Comparison of ENCODE assay signal across 17 mouse cellular contexts in the genomic region with DNA sequence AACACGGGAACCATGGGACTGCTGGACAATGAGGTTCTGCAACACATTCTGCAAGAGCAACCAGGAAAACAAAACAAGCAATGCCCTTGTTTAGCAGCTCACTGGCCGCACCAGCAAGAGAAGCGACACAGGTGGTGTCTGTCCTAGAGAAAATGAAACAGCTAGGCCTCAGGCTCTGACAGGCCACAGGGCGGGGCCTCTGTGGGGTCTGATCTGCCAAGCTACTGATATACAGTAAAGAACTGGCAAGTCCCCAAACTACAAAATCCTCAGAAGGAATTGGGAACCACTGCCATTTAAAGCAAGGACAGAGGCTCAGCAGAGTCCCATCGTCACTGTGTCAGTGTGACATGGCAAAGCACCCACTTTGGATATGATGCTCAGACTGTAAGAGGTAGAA. TPM values are rescaled to one million over a fixed set of nuclear protein-coding genes. Genes with fewer than 3 reads are reported as not detected.
DNase-seq lines count a peak whose midpoint lies in the region; ATAC-seq and TF ChIP-seq lines count a peak whose summit lies in the region.
"Had no signal": no experiment of that assay in that cellular context is flagged by ENCODE, and none has a peak within 500 bp of the region (broad histone marks: within the 10 kb centered on the region; RNA-seq: fewer than 3 reads in every experiment).

No protein-coding gene starts in this region.

- peak; percentile 30 for DNase-seq in kidney, postnatal 10 days
- peak; percentile 78 for DNase-seq in MEL (ENCODE audit: low read depth, low spot score)
- DNase-seq in spleen, postnatal 10 days (ENCODE audit: low spot score in 2 of 2) = peak; percentile 28 to 55
- no peak for DNase-seq in urinary bladder, adult 2 months (ENCODE audit: low spot score)
- DNase-seq in forebrain, embryonic 10.5 days (ENCODE audit: extremely low spot score, low spot score) = no peak
- no peak for DNase-seq in frontal cortex, postnatal 14 days (ENCODE audit: low spot score in 2 of 2)
- DNase-seq: gastrocnemius, postnatal 36 days; layer of hippocampus, adult 9-11 months; lung, adult 18-20 months had no signal

- TF ChIP-seq CTCF in MEL (IDR thresholded peaks at IDR 0.05 in 2 of 3, conservative IDR thresholded peaks at IDR 0.05 in 1 of 3; ENCODE audit: control insufficient read depth in 1 of 3, insufficient read depth in 1 of 3, low read depth in 2 of 3, low read length in 3 of 3, poor library complexity in 1 of 3, severe bottlenecking in 1 of 3) = no peak

- H3K36me3 ChIP-seq in kidney, embryonic 16.5 days (ENCODE audit: insufficient read depth, low read length) = no peaks in the 10 kb centered on the region
- H3K36me3 ChIP-seq in MEL (ENCODE audit: control insufficient read depth in 1 of 2, insufficient read depth in 2 of 2, low read length in 2 of 2) = peaks cover 0 to 39% of the 10 kb centered on the region in 2 experiments; a peak in 2 of 4 replicates
- no peaks in the 10 kb centered on the region for H3K36me3 ChIP-seq in forebrain, embryonic 10.5 days (replicated peaks)
- H3K36me3 ChIP-seq: forebrain, embryonic 15.5 days had no signal

- H3K4me2 ChIP-seq in kidney, embryonic 16.5 days (replicated peaks; ENCODE audit: low read depth, low read length) = no peak overlapping the region
- H3K4me2 ChIP-seq: forebrain, embryonic 15.5 days had no signal

- no peak for TF ChIP-seq RAD21 in MEL (IDR thresholded peaks at IDR 0.05; ENCODE audit: low read depth, low read length)

- 62% methylated on average over 5 of the region's 5 CpGs for WGBS in kidney, embryonic 16.5 days
- WGBS in forebrain, embryonic 10.5 days = 86% methylated on average over 5 of the region's 5 CpGs

- H3K9me3 ChIP-seq in kidney, embryonic 16.5 days (ENCODE audit: low read length) = no peaks in the 10 kb centered on the region
- H3K9me3 ChIP-seq in MEL (replicated peaks; ENCODE audit: insufficient read depth, low read length) = no peaks in the 10 kb centered on the region
- no peaks in the 10 kb centered on the region for H3K9me3 ChIP-seq in forebrain, embryonic 10.5 days
- H3K9me3 ChIP-seq: forebrain, embryonic 15.5 days had no signal

- no peak overlapping the region for H3K9ac ChIP-seq in kidney, embryonic 16.5 days (replicated peaks; ENCODE audit: low read length)
- peak overlapping the region; percentile 55 for H3K9ac ChIP-seq in MEL (ENCODE audit: control insufficient read depth, low read depth, low read length, poor library complexity, severe bottlenecking)
- H3K9ac ChIP-seq: forebrain, embryonic 15.5 days had no signal

- H3K4me1 ChIP-seq in kidney, embryonic 16.5 days (ENCODE audit: insufficient read depth, low read length) = peaks cover 2% of the 10 kb centered on the region; the same call in 1 of the 2 replicates
- H3K4me1 ChIP-seq in MEL (ENCODE audit: control insufficient read depth in 1 of 2, insufficient read depth in 2 of 2, low read length in 2 of 2) = peaks cover 30 to 43% of the 10 kb centered on the region in 2 experiments
- H3K4me1 ChIP-seq in forebrain, embryonic 10.5 days = peaks cover 6% of the 10 kb centered on the region; the same call in 1 of the 2 replicates
- H3K4me1 ChIP-seq: forebrain, embryonic 15.5 days had no signal

- no peak overlapping the region for H3K27ac ChIP-seq in kidney, embryonic 16.5 days (ENCODE audit: low read length)
- peak overlapping the region; percentile 79 for H3K27ac ChIP-seq in MEL (ENCODE audit: control insufficient read depth, low read depth, low read length)
- H3K27ac ChIP-seq in forebrain, embryonic 10.5 days = no peak overlapping the region; the same call in 1 of the 2 replicates
- H3K27ac ChIP-seq: forebrain, embryonic 15.5 days had no signal

- H3K27me3 ChIP-seq in kidney, embryonic 16.5 days (ENCODE audit: insufficient read depth, low read length) = no peaks in the 10 kb centered on the region
- H3K27me3 ChIP-seq in MEL (ENCODE audit: control insufficient read depth in 1 of 2, insufficient read depth in 2 of 2, low read length in 2 of 2) = no peaks in the 10 kb centered on the region
- H3K27me3 ChIP-seq in forebrain, embryonic 10.5 days (ENCODE audit: poor library complexity, severe bottlenecking) = no peaks in the 10 kb centered on the region
- H3K27me3 ChIP-seq: forebrain, embryonic 15.5 days had no signal

- no peak for ATAC-seq in kidney, embryonic 16.5 days (ENCODE audit: low FRiP score, low TSS enrichment)
- peak; percentile 70 for ATAC-seq in inflammation-experienced regulatory T-cells, adult 6 months
- ATAC-seq: forebrain, embryonic 15.5 days; hindbrain, embryonic 16.5 days had no signal

- no peak for TF ChIP-seq POLR2A in MEL (IDR thresholded peaks at IDR 0.05; ENCODE audit: control insufficient read depth in 1 of 2, insufficient read depth in 1 of 2, low read depth in 1 of 2, low read length in 2 of 2, poor library complexity in 1 of 2)

- TF ChIP-seq EP300 in MEL (IDR thresholded peaks at IDR 0.05; ENCODE audit: low read depth in 1 of 2, low read length in 2 of 2) = peak; percentile 56 to 73; a peak in 3 of 4 replicates

- H3K4me3 ChIP-seq in kidney, embryonic 16.5 days (ENCODE audit: low read length) = no peak overlapping the region
- peak overlapping the region; percentile 23 to 32 for H3K4me3 ChIP-seq in MEL (ENCODE audit: control insufficient read depth in 1 of 2, insufficient read depth in 1 of 2, low read depth in 2 of 2, low read length in 2 of 2)
- H3K4me3 ChIP-seq in forebrain, embryonic 10.5 days = no peak overlapping the region
- H3K4me3 ChIP-seq: forebrain, embryonic 15.5 days had no signal

- no peaks in the 10 kb centered on the region for H3K79me2 ChIP-seq in MEL (ENCODE audit: control insufficient read depth, insufficient read depth, low read length, poor library complexity)

TF ChIP-seq in MEL, 35 proteins besides CTCF, POLR2A, EP300 and RAD21 (continues in another document):
- TF ChIP-seq JUND (IDR thresholded peaks at IDR 0.05; ENCODE audit: low read depth, low read length) (no peak), MAZ (IDR thresholded peaks at IDR 0.05; ENCODE audit: low read depth, low read length) (0 out of 2 replicates have a peak, but pooled peaks have one; percentile 32), CHD1 (IDR thresholded peaks at IDR 0.05; ENCODE audit: low read depth, low read length) (no peak), NELFE (IDR thresholded peaks at IDR 0.05; ENCODE audit: low read depth, low read length) (no peak), HCFC1 (IDR thresholded peaks at IDR 0.05; ENCODE audit: low read depth, low read length) (0 out of 2 replicates have a peak, but pooled peaks have one; percentile 20), ZKSCAN1 (IDR thresholded peaks at IDR 0.05; ENCODE audit: low read depth, low read length) (no peak), MAX (IDR thresholded peaks at IDR 0.05; ENCODE audit: low read length) (no peak), USF1 (IDR thresholded peaks at IDR 0.05; ENCODE audit: low read depth, low read length) (no peak), TBP (IDR thresholded peaks at IDR 0.05; ENCODE audit: low read depth, low read length) (no peak), MYB (IDR thresholded peaks at IDR 0.05; ENCODE audit: low read depth, low read length) (no peak), BHLHE40 (IDR thresholded peaks at IDR 0.05; ENCODE audit: borderline replicate concordance, low read depth, low read length) (no peak), MAFK (IDR thresholded peaks at IDR 0.05; ENCODE audit: borderline replicate concordance, low read depth, low read length) (no peak), ZMIZ1 (IDR thresholded peaks at IDR 0.05; ENCODE audit: low read depth, low read length) (no peak), GABPA (IDR thresholded peaks at IDR 0.05; ENCODE audit: low read depth, low read length) (no peak), ZC3H11A (IDR thresholded peaks at IDR 0.05; ENCODE audit: low read depth, low read length) (no peak), TCF12 (IDR thresholded peaks at IDR 0.05; ENCODE audit: low read depth, low read length) (peak; percentile 78)

RNA-seq across cellular contexts. Expression of a gene that starts 5.8 kb away (rescaled TPM):
- 3.0 and 3.5 TPM in 2 replicates for polyA plus RNA-seq in kidney, embryonic 16.5 days (2015; fragmentation: Nextera tagmentation; extraction: Ambion mirVana)
- total RNA-seq in MEL (2012; rRNA removed) = 3.0 and 3.1 TPM in 2 replicates
- polyA plus RNA-seq in MEL (2012; ENCODE audit: insufficient read depth in 1 of 2, insufficient read length in 2 of 2, low read depth in 1 of 2, low replicate concordance in 2 of 2, missing spikeins in 1 of 2) = 1 to 10 TPM in 1 of 2 experiments, not detected in 1; 3.5 TPM
- polyA plus RNA-seq in inflammation-experienced regulatory T-cells, adult 6 months (2017; shearing (Covaris generic)) = 10 to 100 TPM; 27.1 to 30.3 (median 28.6) TPM
- 5.9 and 6.2 TPM in 2 replicates for polyA plus RNA-seq in urinary bladder, adult 2 months (2012; rRNA removed)
- 2.1 and 2.2 TPM in 2 replicates for polyA plus RNA-seq in forebrain, embryonic 10.5 days (2016; fragmentation: Nextera tagmentation; extraction: Ambion mirVana)
- total RNA-seq: monocyte, adult 5-6 weeks had no signal

RNA-seq across cellular contexts. Expression of a gene that starts 36.5 kb away (rescaled TPM):
- 0.26 TPM in 2 replicates for polyA plus RNA-seq in kidney, embryonic 16.5 days (2015; fragmentation: Nextera tagmentation; extraction: Ambion mirVana)
- 0.42 and 0.58 TPM in 2 replicates for total RNA-seq in MEL (2012; rRNA removed)
- polyA plus RNA-seq in MEL (2012; ENCODE audit: insufficient read depth in 1 of 2, insufficient read length in 2 of 2, low read depth in 1 of 2, low replicate concordance in 2 of 2, missing spikeins in 1 of 2) = 1 to 10 TPM in 1 of 2 experiments, not detected in 1; 1.2 TPM
- polyA plus RNA-seq in inflammation-experienced regulatory T-cells, adult 6 months (2017; shearing (Covaris generic)) = not detected
- 0.07 and 0.15 TPM in 2 replicates for polyA plus RNA-seq in urinary bladder, adult 2 months (2012; rRNA removed)
- polyA plus RNA-seq in forebrain, embryonic 10.5 days (2016; fragmentation: Nextera tagmentation; extraction: Ambion mirVana) = 0.48 and 0.52 TPM in 2 replicates

RNA-seq across cellular contexts. Expression of a gene that starts 40.8 kb away (rescaled TPM):
- polyA plus RNA-seq in kidney, embryonic 16.5 days (2015; fragmentation: Nextera tagmentation; extraction: Ambion mirVana) = 361 and 372 TPM in 2 replicates
- 203 and 241 TPM in 2 replicates for total RNA-seq in MEL (2012; rRNA removed)
- polyA plus RNA-seq in MEL (2012; ENCODE audit: insufficient read depth in 1 of 2, insufficient read length in 2 of 2, low read depth in 1 of 2, low replicate concordance in 2 of 2, missing spikeins in 1 of 2) = 100 to 1,000 TPM in 1 of 2 experiments, not detected in 1; 152 TPM
- polyA plus RNA-seq in inflammation-experienced regulatory T-cells, adult 6 months (2017; shearing (Covaris generic)) = 100 to 1,000 TPM; 456 to 534 (median 479) TPM
- 57.3 and 70.9 TPM in 2 replicates for polyA plus RNA-seq in urinary bladder, adult 2 months (2012; rRNA removed)
- polyA plus RNA-seq in forebrain, embryonic 10.5 days (2016; fragmentation: Nextera tagmentation; extraction: Ambion mirVana) = 367 and 394 TPM in 2 replicates

RNA-seq across cellular contexts. Expression of a gene that starts 59.1 kb away (rescaled TPM):
- polyA plus RNA-seq in kidney, embryonic 16.5 days (2015; fragmentation: Nextera tagmentation; extraction: Ambion mirVana) = not detected in 2 replicates
- total RNA-seq in MEL (2012; rRNA removed) = not detected in 2 replicates
- polyA plus RNA-seq in MEL (2012; ENCODE audit: insufficient read depth in 1 of 2, insufficient read length in 2 of 2, low read depth in 1 of 2, low replicate concordance in 2 of 2, missing spikeins in 1 of 2) = not detected
- polyA plus RNA-seq in inflammation-experienced regulatory T-cells, adult 6 months (2017; shearing (Covaris generic)) = not detected
- polyA plus RNA-seq in urinary bladder, adult 2 months (2012; rRNA removed) = not detected in 2 replicates
- not detected in 2 replicates for polyA plus RNA-seq in forebrain, embryonic 10.5 days (2016; fragmentation: Nextera tagmentation; extraction: Ambion mirVana)
- total RNA-seq: adrenal gland, adult 18-20 months; ES-E14; gastrocnemius, postnatal 36 days; monocyte, adult 5-6 weeks had no signal
- polyA plus RNA-seq: forebrain, embryonic 15.5 days; hindbrain, embryonic 16.5 days; stomach, embryonic 14.5 days had no signal

Comparison
In these comparisons a context has a peak if more than half of its experiments do, and no peak if none do; other contexts are left out.
1. DNase-seq: peak in kidney, postnatal 10 days (single experiment), MEL (single experiment) and spleen, postnatal 10 days (2 of 2); none in urinary bladder, adult 2 months (single experiment), forebrain, embryonic 10.5 days (single experiment) and frontal cortex, postnatal 14 days (0 of 2).
2. H3K4me3 ChIP-seq: peak in MEL (2 of 2); none in kidney, embryonic 16.5 days (single experiment) and forebrain, embryonic 10.5 days (single experiment).